In the genomic region with DNA sequence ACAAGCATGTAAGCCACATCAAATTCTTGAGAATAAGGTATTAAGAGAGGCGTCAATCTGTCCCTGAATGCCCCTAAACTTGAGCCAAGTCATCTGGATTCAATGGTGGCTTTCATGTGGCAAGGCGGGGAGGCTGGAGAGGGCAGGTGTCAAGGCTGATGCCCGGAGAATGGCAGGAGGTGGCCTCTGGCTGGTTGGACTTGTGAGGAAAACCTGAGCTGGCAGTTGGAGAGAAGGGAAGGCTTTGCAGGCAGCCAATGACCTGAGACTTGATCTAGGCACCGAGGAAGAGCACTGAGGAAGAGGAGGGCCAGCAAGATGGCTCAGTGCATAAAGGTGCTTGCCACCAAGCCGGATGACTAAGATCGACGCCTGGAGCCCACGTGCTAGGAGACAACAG, we compare ENCODE assay signal across 23 mouse cellular contexts. TPM values are rescaled to one million over a fixed set of nuclear protein-coding genes. Genes with fewer than 3 reads are reported as not detected.
DNase-seq lines count a peak whose midpoint lies in the region; ATAC-seq and TF ChIP-seq lines count a peak whose summit lies in the region.
"Had no signal": no experiment of that assay in that cellular context is flagged by ENCODE, and none has a peak within 500 bp of the region (broad histone marks: within the 10 kb centered on the region; RNA-seq: fewer than 3 reads in every experiment).

No protein-coding gene starts in this region.

- no peak for ATAC-seq in kidney, embryonic 14.5 days (ENCODE audit: low FRiP score, low TSS enrichment)
- ATAC-seq in embryonic facial prominence, embryonic 12.5 days (ENCODE audit: insufficient number of reproducible peaks, insufficient read depth, low FRiP score, low TSS enrichment), result no peak
- ATAC-seq in intestine, embryonic 15.5 days, result no peak
- no peak for ATAC-seq in hindbrain, embryonic 13.5 days (ENCODE audit: low FRiP score)
- ATAC-seq: hindbrain, postnatal 0 days; liver, embryonic 12.5 days; lung, postnatal 0 days; midbrain, embryonic 15.5 days had no signal

- H3K27ac ChIP-seq in gastrocnemius, adult 2 months, result peak overlapping the region; percentile 76
- peak overlapping the region; percentile 24; the same call in 1 of the 2 replicates for H3K27ac ChIP-seq in kidney, adult 2 months (ENCODE audit: insufficient read depth, low read depth, low read length)
- H3K27ac ChIP-seq in kidney, embryonic 14.5 days (ENCODE audit: low read depth, low read length), result no peak overlapping the region
- H3K27ac ChIP-seq in embryonic facial prominence, embryonic 12.5 days, result 0 out of 2 replicates have a peak overlapping the region, but pooled peaks have one; percentile 72
- H3K27ac ChIP-seq in intestine, embryonic 15.5 days, result no peak overlapping the region
- H3K27ac ChIP-seq in hindbrain, embryonic 13.5 days, result no peak overlapping the region
- H3K27ac ChIP-seq: liver, embryonic 12.5 days; midbrain, embryonic 15.5 days had no signal

- H3K27me3 ChIP-seq in kidney, adult 2 months (replicated peaks; ENCODE audit: control insufficient read depth, insufficient read depth, low read length), result no peaks in the 10 kb centered on the region
- no peaks in the 10 kb centered on the region for H3K27me3 ChIP-seq in kidney, embryonic 14.5 days (ENCODE audit: control insufficient read depth, insufficient read depth, low read length)
- no peaks in the 10 kb centered on the region for H3K27me3 ChIP-seq in embryonic facial prominence, embryonic 12.5 days
- no peaks in the 10 kb centered on the region for H3K27me3 ChIP-seq in intestine, embryonic 15.5 days (replicated peaks)
- peaks cover 4% of the 10 kb centered on the region for H3K27me3 ChIP-seq in hindbrain, embryonic 13.5 days
- H3K27me3 ChIP-seq: liver, embryonic 12.5 days had no signal

- no peak overlapping the region for H3K9ac ChIP-seq in kidney, embryonic 14.5 days (ENCODE audit: low read depth, low read length)
- no peak overlapping the region for H3K9ac ChIP-seq in embryonic facial prominence, embryonic 12.5 days
- peak overlapping the region; percentile 23; the same call in 1 of the 2 replicates for H3K9ac ChIP-seq in intestine, embryonic 15.5 days
- H3K9ac ChIP-seq in hindbrain, embryonic 13.5 days, result no peak overlapping the region
- H3K9ac ChIP-seq: liver, embryonic 12.5 days; midbrain, embryonic 15.5 days had no signal

- H3K4me3 ChIP-seq in gastrocnemius, adult 2 months, result no peak overlapping the region
- H3K4me3 ChIP-seq in kidney, adult 2 months (ENCODE audit: insufficient read depth, low read depth, low read length), result no peak overlapping the region
- no peak overlapping the region for H3K4me3 ChIP-seq in kidney, embryonic 14.5 days (ENCODE audit: low read length)
- no peak overlapping the region for H3K4me3 ChIP-seq in embryonic facial prominence, embryonic 12.5 days
- no peak overlapping the region for H3K4me3 ChIP-seq in intestine, embryonic 15.5 days (replicated peaks)
- H3K4me3 ChIP-seq in hindbrain, embryonic 13.5 days, result no peak overlapping the region
- H3K4me3 ChIP-seq: liver, embryonic 12.5 days; midbrain, embryonic 15.5 days had no signal

- H3K9me3 ChIP-seq in kidney, embryonic 14.5 days (ENCODE audit: control insufficient read depth, low read length), result no peaks in the 10 kb centered on the region
- no peaks in the 10 kb centered on the region for H3K9me3 ChIP-seq in embryonic facial prominence, embryonic 12.5 days
- no peaks in the 10 kb centered on the region for H3K9me3 ChIP-seq in intestine, embryonic 15.5 days
- no peaks in the 10 kb centered on the region for H3K9me3 ChIP-seq in hindbrain, embryonic 13.5 days
- H3K9me3 ChIP-seq: liver, embryonic 12.5 days; midbrain, embryonic 15.5 days had no signal

- no peak for TF ChIP-seq CTCF in gastrocnemius, adult 2 months (IDR thresholded peaks at IDR 0.05)
- TF ChIP-seq CTCF in kidney, adult 2 months (conservative IDR thresholded peaks at IDR 0.05; ENCODE audit: insufficient read depth, insufficient read length, low read depth, low read length), result no peak

- no peak for DNase-seq in gastrocnemius, adult 2 months
- no peak for DNase-seq in gastrocnemius, adult 18-20 months (ENCODE audit: low spot score)
- no peak for DNase-seq in kidney, adult 2 months
- DNase-seq in spleen, postnatal 4 days (ENCODE audit: low spot score in 2 of 2), result no peak
- DNase-seq: B cell, adult 2 months; cerebellum, adult 9-10 months; kidney, postnatal 10 days; layer of hippocampus, adult 9-11 months; thymus, adult 18-20 months had no signal

- intact Hi-C loops in gastrocnemius, adult 2 months (cut with DNase I), result no loop called here

- peaks cover under 1% of the 10 kb centered on the region; the same call in 1 of the 2 replicates for H3K4me1 ChIP-seq in kidney, adult 2 months (ENCODE audit: control insufficient read depth, insufficient read depth, low read length)
- 0 out of 2 replicates have a peak, but pooled peaks cover 7% of the 10 kb centered on the region for H3K4me1 ChIP-seq in kidney, embryonic 14.5 days (ENCODE audit: control insufficient read depth, insufficient read depth, low read length)
- peaks cover 6% of the 10 kb centered on the region; the same call in 1 of the 2 replicates for H3K4me1 ChIP-seq in embryonic facial prominence, embryonic 12.5 days
- H3K4me1 ChIP-seq in intestine, embryonic 15.5 days (replicated peaks), result peaks cover 19% of the 10 kb centered on the region
- peaks cover 7% of the 10 kb centered on the region for H3K4me1 ChIP-seq in hindbrain, embryonic 13.5 days (replicated peaks)

- 63% methylated on average over 8 of the region's 8 CpGs for WGBS in kidney, adult 2 months
- whole genome bisulfite sequencing in kidney, embryonic 14.5 days, result 91% methylated on average over 8 of the region's 8 CpGs
- WGBS in embryonic facial prominence, embryonic 12.5 days, result 76% methylated on average over 8 of the region's 8 CpGs
- 85% methylated on average over 8 of the region's 8 CpGs for WGBS in intestine, embryonic 15.5 days
- WGBS in hindbrain, embryonic 13.5 days, result 85% methylated on average over 8 of the region's 8 CpGs

- H3K4me2 ChIP-seq in kidney, embryonic 14.5 days (replicated peaks; ENCODE audit: low read depth, low read length), result no peak overlapping the region
- H3K4me2 ChIP-seq in embryonic facial prominence, embryonic 12.5 days (replicated peaks), result no peak overlapping the region
- H3K4me2 ChIP-seq in intestine, embryonic 15.5 days (replicated peaks), result 0 out of 2 replicates have a peak overlapping the region, but pooled peaks have one; percentile 22
- no peak overlapping the region for H3K4me2 ChIP-seq in hindbrain, embryonic 13.5 days
- H3K4me2 ChIP-seq: midbrain, embryonic 15.5 days had no signal

- TF ChIP-seq POLR2A in kidney, adult 2 months (IDR thresholded peaks at IDR 0.05; ENCODE audit: low read depth, low read length), result no peak

- no peaks in the 10 kb centered on the region; the same call in 1 of the 2 replicates for H3K36me3 ChIP-seq in kidney, adult 2 months (ENCODE audit: control insufficient read depth, insufficient read depth, low read length)
- H3K36me3 ChIP-seq in kidney, embryonic 14.5 days (ENCODE audit: control insufficient read depth, insufficient read depth, low read length), result peaks cover 15% of the 10 kb centered on the region; the same call in 1 of the 2 replicates
- peaks cover 11% of the 10 kb centered on the region for H3K36me3 ChIP-seq in embryonic facial prominence, embryonic 12.5 days
- H3K36me3 ChIP-seq in intestine, embryonic 15.5 days, result no peaks in the 10 kb centered on the region
- H3K36me3 ChIP-seq in hindbrain, embryonic 13.5 days, result no peaks in the 10 kb centered on the region
- H3K36me3 ChIP-seq: midbrain, embryonic 15.5 days had no signal

RNA-seq across cellular contexts. Expression of a gene that starts 2.2 kb away (rescaled TPM):
- total RNA-seq in gastrocnemius, adult 2 months (2021), result 10 to 100 TPM in 1 of 2 experiments, 1 to 10 TPM in 1; 5.6 to 11.1 TPM
- 1 to 10 TPM; 7.1 to 8.0 TPM for total RNA-seq in gastrocnemius, adult 18-20 months (2021)
- 86.3 and 98.7 TPM in 2 replicates for polyA plus RNA-seq in kidney, adult 2 months (2012; rRNA removed)
- 113 and 125 TPM in 2 replicates for polyA plus RNA-seq in kidney, embryonic 14.5 days (2014; fragmentation: Nextera tagmentation; extraction: Ambion mirVana)
- 94.7 and 102 TPM in 2 replicates for polyA plus RNA-seq in embryonic facial prominence, embryonic 12.5 days (2016; fragmentation: Nextera tagmentation; extraction: Ambion mirVana)
- 107 and 110 TPM in 2 replicates for polyA plus RNA-seq in intestine, embryonic 15.5 days (2015; fragmentation: Nextera tagmentation; extraction: Ambion mirVana)
- 27.4 and 32.6 TPM in 2 replicates for polyA plus RNA-seq in hindbrain, embryonic 13.5 days (2015; fragmentation: Nextera tagmentation; extraction: Ambion mirVana)

RNA-seq across cellular contexts. Expression of a gene that starts 12.6 kb away (rescaled TPM):
- 1 to 10 TPM; 3.2 to 4.4 TPM for total RNA-seq in gastrocnemius, adult 2 months (2021)
- 1 to 10 TPM; 2.8 to 3.5 TPM for total RNA-seq in gastrocnemius, adult 18-20 months (2021)
- 144 and 165 TPM in 2 replicates for polyA plus RNA-seq in kidney, adult 2 months (2012; rRNA removed)
- polyA plus RNA-seq in kidney, embryonic 14.5 days (2014; fragmentation: Nextera tagmentation; extraction: Ambion mirVana), result 30.9 and 49.6 TPM in 2 replicates
- 28.3 and 28.9 TPM in 2 replicates for polyA plus RNA-seq in embryonic facial prominence, embryonic 12.5 days (2016; fragmentation: Nextera tagmentation; extraction: Ambion mirVana)
- 157 and 179 TPM in 2 replicates for polyA plus RNA-seq in intestine, embryonic 15.5 days (2015; fragmentation: Nextera tagmentation; extraction: Ambion mirVana)
- polyA plus RNA-seq in hindbrain, embryonic 13.5 days (2015; fragmentation: Nextera tagmentation; extraction: Ambion mirVana), result 27.0 and 29.1 TPM in 2 replicates

RNA-seq across cellular contexts. Expression of a gene that starts 12.6 kb away (rescaled TPM):
- total RNA-seq in gastrocnemius, adult 2 months (2021), result 1 to 10 TPM; 1.5 to 1.6 TPM
- 1 to 10 TPM; 1.3 TPM for total RNA-seq in gastrocnemius, adult 18-20 months (2021)
- polyA plus RNA-seq in kidney, adult 2 months (2012; rRNA removed), result 11.4 and 15.7 TPM in 2 replicates
- 3.7 and 4.1 TPM in 2 replicates for polyA plus RNA-seq in kidney, embryonic 14.5 days (2014; fragmentation: Nextera tagmentation; extraction: Ambion mirVana)
- 10.7 and 11.3 TPM in 2 replicates for polyA plus RNA-seq in embryonic facial prominence, embryonic 12.5 days (2016; fragmentation: Nextera tagmentation; extraction: Ambion mirVana)
- 18.3 and 22.1 TPM in 2 replicates for polyA plus RNA-seq in intestine, embryonic 15.5 days (2015; fragmentation: Nextera tagmentation; extraction: Ambion mirVana)
- polyA plus RNA-seq in hindbrain, embryonic 13.5 days (2015; fragmentation: Nextera tagmentation; extraction: Ambion mirVana), result 7.7 and 9.7 TPM in 2 replicates

RNA-seq across cellular contexts. Expression of a gene that starts 58.4 kb away (rescaled TPM):
- not detected for total RNA-seq in gastrocnemius, adult 2 months (2021)
- not detected for total RNA-seq in gastrocnemius, adult 18-20 months (2021)
- polyA plus RNA-seq in kidney, adult 2 months (2012; rRNA removed), result not detected in 2 replicates
- not detected in 2 replicates for polyA plus RNA-seq in kidney, embryonic 14.5 days (2014; fragmentation: Nextera tagmentation; extraction: Ambion mirVana)
- polyA plus RNA-seq in embryonic facial prominence, embryonic 12.5 days (2016; fragmentation: Nextera tagmentation; extraction: Ambion mirVana), result not detected in 2 replicates
- polyA plus RNA-seq in intestine, embryonic 15.5 days (2015; fragmentation: Nextera tagmentation; extraction: Ambion mirVana), result not detected in 2 replicates
- not detected in 2 replicates for polyA plus RNA-seq in hindbrain, embryonic 13.5 days (2015; fragmentation: Nextera tagmentation; extraction: Ambion mirVana)
- total RNA-seq: adrenal gland, postnatal 10 days; ES-E14; gastrocnemius, postnatal 4 days; hindbrain, postnatal 0 days; left cerebral cortex, postnatal 10 days; megakaryocyte, adult 5-6 weeks had no signal
- polyA plus RNA-seq: hindbrain, postnatal 0 days; liver, embryonic 12.5 days; midbrain, embryonic 15.5 days; urinary bladder, adult 2 months had no signal

Comparison
In these comparisons a context has a peak if more than half of its experiments do, and no peak if none do; other contexts are left out.
1. H3K27ac ChIP-seq: peak in gastrocnemius, adult 2 months (single experiment), kidney, adult 2 months (single experiment) and embryonic facial prominence, embryonic 12.5 days (single experiment); none in kidney, embryonic 14.5 days (single experiment), intestine, embryonic 15.5 days (single experiment) and hindbrain, embryonic 13.5 days (single experiment).